8 mouse cellular contexts compared by ENCODE assay signal in the genomic region with DNA sequence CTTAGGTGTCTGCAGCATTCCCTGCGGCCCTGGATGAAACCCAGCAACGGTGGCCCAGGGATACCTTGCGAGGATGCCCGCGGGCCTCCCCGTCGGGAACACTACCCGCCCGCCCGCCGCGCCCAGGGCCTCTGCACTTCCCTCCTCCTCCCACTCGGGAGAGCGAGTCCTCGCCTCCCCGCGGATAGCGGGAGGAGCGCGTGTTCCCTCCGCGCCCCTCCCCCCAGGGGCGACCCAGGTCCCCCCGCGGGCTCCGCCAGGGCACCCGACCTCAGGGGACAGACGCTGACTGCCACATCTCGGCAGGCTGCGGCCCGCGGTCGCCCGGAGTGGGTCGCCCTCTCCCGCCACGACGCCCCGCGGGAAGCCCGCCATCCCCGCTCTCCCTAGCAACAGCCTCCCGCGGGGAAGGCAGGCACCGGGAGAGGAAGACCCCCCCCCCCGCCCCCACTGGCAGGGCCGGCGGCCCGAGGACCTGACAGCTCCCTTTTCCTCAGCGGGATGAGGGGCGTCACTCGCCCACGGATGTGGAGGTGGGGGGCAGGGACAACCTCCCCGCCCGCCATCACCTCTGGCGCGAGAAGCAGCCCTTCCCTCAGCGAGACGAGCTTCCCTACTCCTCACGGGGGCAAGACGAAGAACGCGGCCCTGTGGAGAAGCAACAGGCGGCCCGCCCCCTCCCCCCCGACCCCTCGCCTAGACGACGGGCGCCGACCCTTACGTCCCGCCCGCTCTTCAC. TPM values are rescaled to one million over a fixed set of nuclear protein-coding genes. Genes with fewer than 3 reads are reported as not detected.
DNase-seq lines count a peak whose midpoint lies in the region; ATAC-seq lines count a peak whose summit lies in the region.

No protein-coding gene starts in this region.

- no peaks in the 10 kb centered on the region for H3K9me3 ChIP-seq in kidney, embryonic 15.5 days (replicated peaks)
- H3K9me3 ChIP-seq in liver, embryonic 13.5 days (replicated peaks): no peaks in the 10 kb centered on the region
- no peaks in the 10 kb centered on the region for H3K9me3 ChIP-seq in neural tube, embryonic 13.5 days

- ATAC-seq in granulocyte monocyte progenitor cell, adult 5-6 weeks (replicated peaks; ENCODE audit: poor library complexity, severe bottlenecking): peak; percentile 15
- peak; percentile 83 for ATAC-seq in kidney, embryonic 15.5 days (replicated peaks; ENCODE audit: low FRiP score)
- peak; percentile 43 for ATAC-seq in liver, embryonic 13.5 days (ENCODE audit: low read depth)
- ATAC-seq in neural tube, embryonic 13.5 days (ENCODE audit: low read depth): peak; percentile 80

- WGBS in kidney, embryonic 15.5 days: 0% methylated on average over 59 of the region's 74 CpGs
- under 1% methylated on average over 64 of the region's 74 CpGs for WGBS in liver, embryonic 13.5 days (ENCODE audit: insufficient replicate concordance)
- WGBS in neural tube, embryonic 13.5 days: under 1% methylated on average over 51 of the region's 74 CpGs

- peak; percentile 53 for DNase-seq in left cerebral cortex, adult 11 months (ENCODE audit: low spot score)
- DNase-seq in left cerebral cortex, postnatal 4 days: no peak
- peak; percentile 58 to 60 for DNase-seq in cerebellum, postnatal 36 days
- peak; percentile 48 for DNase-seq in liver, embryonic 13.5 days
- DNase-seq in telencephalon, adult 2 months (ENCODE audit: low read depth, low spot score): peak; percentile 10

- H3K4me3 ChIP-seq in kidney, embryonic 15.5 days (replicated peaks): peak overlapping the region; percentile 94
- H3K4me3 ChIP-seq in liver, embryonic 13.5 days (replicated peaks): peak overlapping the region; percentile 74
- peak overlapping the region; percentile 79 for H3K4me3 ChIP-seq in neural tube, embryonic 13.5 days

- intact Hi-C loops in left cerebral cortex, postnatal 4 days (cut with DNase I): no loop called here

- peaks cover 13% of the 10 kb centered on the region for H3K36me3 ChIP-seq in kidney, embryonic 15.5 days
- H3K36me3 ChIP-seq in liver, embryonic 13.5 days: peaks cover 21% of the 10 kb centered on the region
- peaks cover 5% of the 10 kb centered on the region; the same call in 1 of the 2 replicates for H3K36me3 ChIP-seq in neural tube, embryonic 13.5 days

- H3K27me3 ChIP-seq in kidney, embryonic 15.5 days: no peaks in the 10 kb centered on the region
- H3K27me3 ChIP-seq in liver, embryonic 13.5 days: no peaks in the 10 kb centered on the region
- no peaks in the 10 kb centered on the region for H3K27me3 ChIP-seq in neural tube, embryonic 13.5 days

- H3K4me1 ChIP-seq in kidney, embryonic 15.5 days: peaks cover 41% of the 10 kb centered on the region
- H3K4me1 ChIP-seq in liver, embryonic 13.5 days (replicated peaks): peaks cover 41% of the 10 kb centered on the region
- peaks cover 35% of the 10 kb centered on the region for H3K4me1 ChIP-seq in neural tube, embryonic 13.5 days (replicated peaks)

- peak overlapping the region; percentile 80 for H3K9ac ChIP-seq in kidney, embryonic 15.5 days
- H3K9ac ChIP-seq in liver, embryonic 13.5 days: peak overlapping the region; percentile 88
- H3K9ac ChIP-seq in neural tube, embryonic 13.5 days: peak overlapping the region; percentile 87

- peak overlapping the region; percentile 64 for H3K4me2 ChIP-seq in kidney, embryonic 15.5 days
- peak overlapping the region; percentile 91 for H3K4me2 ChIP-seq in liver, embryonic 13.5 days
- peak overlapping the region; percentile 68 for H3K4me2 ChIP-seq in neural tube, embryonic 13.5 days

- peak overlapping the region; percentile 96 for H3K27ac ChIP-seq in kidney, embryonic 15.5 days
- H3K27ac ChIP-seq in liver, embryonic 13.5 days: peak overlapping the region; percentile 88
- peak overlapping the region; percentile 93 for H3K27ac ChIP-seq in neural tube, embryonic 13.5 days (replicated peaks)

RNA-seq across cellular contexts. Expression of a gene that starts 0.6 kb away (rescaled TPM):
- total RNA-seq in left cerebral cortex, postnatal 4 days (2021): 10 to 100 TPM; 40.5 to 42.1 TPM
- 20.8 and 30.0 TPM in 2 replicates for total RNA-seq in granulocyte monocyte progenitor cell, adult 5-6 weeks (2014; fragmentation: Nextera tagmentation)
- 14.8 and 18.3 TPM in 2 replicates for total RNA-seq in granulocyte monocyte progenitor cell, adult 5-6 weeks (2017)
- 24.3 and 25.9 TPM in 2 replicates for polyA plus RNA-seq in kidney, embryonic 15.5 days (2015; fragmentation: Nextera tagmentation; extraction: Ambion mirVana)
- 5.8 and 7.4 TPM in 2 replicates for polyA plus RNA-seq in liver, embryonic 13.5 days (2015; fragmentation: Nextera tagmentation; extraction: Ambion mirVana)
- 15.8 and 19.9 TPM in 2 replicates for polyA plus RNA-seq in neural tube, embryonic 13.5 days (2015; fragmentation: Nextera tagmentation; extraction: Ambion mirVana)

RNA-seq across cellular contexts. Expression of a gene that starts 0.6 kb away (rescaled TPM):
- 100 to 1,000 TPM; 113 to 121 TPM for total RNA-seq in left cerebral cortex, postnatal 4 days (2021)
- 42.7 and 44.3 TPM in 2 replicates for total RNA-seq in granulocyte monocyte progenitor cell, adult 5-6 weeks (2014; fragmentation: Nextera tagmentation)
- total RNA-seq in granulocyte monocyte progenitor cell, adult 5-6 weeks (2017): 56.7 and 64.5 TPM in 2 replicates
- 81.3 and 87.4 TPM in 2 replicates for polyA plus RNA-seq in kidney, embryonic 15.5 days (2015; fragmentation: Nextera tagmentation; extraction: Ambion mirVana)
- polyA plus RNA-seq in liver, embryonic 13.5 days (2015; fragmentation: Nextera tagmentation; extraction: Ambion mirVana): 69.9 and 78.8 TPM in 2 replicates
- polyA plus RNA-seq in neural tube, embryonic 13.5 days (2015; fragmentation: Nextera tagmentation; extraction: Ambion mirVana): 106 and 108 TPM in 2 replicates

RNA-seq across cellular contexts. Expression of a gene that starts 52.2 kb away (rescaled TPM):
- total RNA-seq in left cerebral cortex, postnatal 4 days (2021): 10 to 100 TPM; 16.4 to 18.0 TPM
- total RNA-seq in granulocyte monocyte progenitor cell, adult 5-6 weeks (2014; fragmentation: Nextera tagmentation): not detected in 2 replicates
- not detected in 2 replicates for total RNA-seq in granulocyte monocyte progenitor cell, adult 5-6 weeks (2017)
- 5.1 and 5.5 TPM in 2 replicates for polyA plus RNA-seq in kidney, embryonic 15.5 days (2015; fragmentation: Nextera tagmentation; extraction: Ambion mirVana)
- polyA plus RNA-seq in liver, embryonic 13.5 days (2015; fragmentation: Nextera tagmentation; extraction: Ambion mirVana): 1.1 TPM in 2 replicates
- 24.4 and 24.5 TPM in 2 replicates for polyA plus RNA-seq in neural tube, embryonic 13.5 days (2015; fragmentation: Nextera tagmentation; extraction: Ambion mirVana)

Comparison
In these comparisons a context has a peak if more than half of its experiments do, and no peak if none do; other contexts are left out.
1. ATAC-seq: peak in every context shown above with its lines; median percentile 83 in kidney, embryonic 15.5 days; 80 in neural tube, embryonic 13.5 days; 43 in liver, embryonic 13.5 days; 15 in granulocyte monocyte progenitor cell, adult 5-6 weeks.